Mouse (Mus musculus) WW6 (cell line): ENCODE measurements around the gene Vmn1r101.
"Not testable (repeated sequence)": the region's sequence is repeated elsewhere in the genome, so short reads cannot be mapped to it uniquely, and the experiment has no call there.

Experiments used
- DNase-seq: peaks from one replicate; pipeline ENCODE4 v3.0.0-alpha.2; 2013; ENCODE audit warnings: low read depth, low spot score

The Vmn1r101 gene

GRCm38 (mm10) chr7:20442493-20442892 is at the start of gene Vmn1r101:
Gene Vmn1r101, minus strand, starts transcription at chr7:20442593.
- not testable (repeated sequence) for DNase-seq

- DNase-seq = not testable (repeated sequence)
Observed at GRCm38 (mm10) chr7:20474825-20475224, 32.4 kb upstream of the Vmn1r101 start, which contains the start of gene Gm10670. Gene Gm10670, minus strand, starts transcription at chr7:20474925.

GRCm38 (mm10) chr7:20417642-20418041 is 24.8 kb downstream of the Vmn1r101 start, which contains the start of gene Vmn1r100:
Gene Vmn1r100, plus strand, starts transcription at chr7:20417942.
- DNase-seq = not testable (repeated sequence)
